Mouse (Mus musculus): Measurements from ENCODE around the gene Carf.

- TF ChIP-seq EP300 (IDR thresholded peaks at IDR 0.05): peak; percentile 47; the same call in 1 of the 2 replicates
- no peak for TF ChIP-seq CTCF (IDR thresholded peaks at IDR 0.05)
Observed at GRCm38 (mm10) chr1:60097277-60098023, 597 bp upstream of the Carf start.
